Mouse (Mus musculus) hindbrain, embryonic 11.5 days (tissue): ENCODE results near the gene Cfap97d1. TPM values are rescaled to one million over a fixed set of nuclear protein-coding genes. Genes with fewer than 3 reads are reported as not detected.

Source experiments
- ATAC-seq: fragments of 200-750 bp; cut with Nextera tagmentation; 2 replicates; pipeline ENCODE4 v1.8.0; 2017; ENCODE audit warnings: mild to moderate bottlenecking, moderate TSS enrichment, moderate library complexity; ENCODE audit not compliant: low FRiP score
- DNase-seq: peaks from one replicate; pipeline ENCODE4 v3.0.0-alpha.2; 2015; ENCODE audit warnings: low spot score
- H3K27ac ChIP-seq: fragments of 300-500 bp; sonication (generic); 2 replicates; pipeline ENCODE4 v1.5.1; 2014; ENCODE audit warnings: mild to moderate bottlenecking, low read depth, low read length
- H3K27me3 ChIP-seq: fragments of 300-500 bp; sonication (generic); 2 replicates; pipeline ENCODE4 v1.6.1; 2014; ENCODE audit warnings: mild to moderate bottlenecking, low read length, moderate library complexity, mixed read lengths; ENCODE audit not compliant: control insufficient read depth, insufficient read depth
- H3K36me3 ChIP-seq: fragments of 300-500 bp; sonication (generic); 2 replicates; pipeline ENCODE4 v1.6.1; 2014; ENCODE audit warnings: mild to moderate bottlenecking, low read length, moderate library complexity, mixed read lengths; ENCODE audit not compliant: control insufficient read depth, insufficient read depth
- H3K4me1 ChIP-seq: fragments of 300-500 bp; sonication (generic); replicated peaks from 2 replicates; pipeline ENCODE4 v1.6.1; 2014; ENCODE audit warnings: low read length, mixed read lengths; ENCODE audit not compliant: control insufficient read depth, insufficient read depth
- H3K4me2 ChIP-seq: fragments of 300-500 bp; sonication (generic); replicated peaks from 2 replicates; pipeline ENCODE4 v1.6.1; 2014; ENCODE audit warnings: mild to moderate bottlenecking, low read depth, low read length
- H3K4me3 ChIP-seq: fragments of 300-500 bp; sonication (generic); 2 replicates; pipeline ENCODE4 v1.5.1; 2014; ENCODE audit warnings: low read depth, low read length
- H3K9ac ChIP-seq: fragments of 300-500 bp; sonication (generic); 2 replicates; pipeline ENCODE4 v1.6.1; 2014; ENCODE audit warnings: low read depth, low read length
- H3K9me3 ChIP-seq: fragments of 300-500 bp; sonication (generic); 2 replicates; pipeline ENCODE4 v1.6.1; 2016; ENCODE audit warnings: low read length; ENCODE audit not compliant: control insufficient read depth
- WGBS: fragments of 180-500 bp; shearing (Covaris S2); extraction: QIAGEN DNeasy Blood & Tissue Kit; methylation state at CpG from one replicate; pipeline ENCODE4 v1.1.7; 2014; 5-methylcytosine and 5-hydroxymethylcytosine counted together
- polyA plus RNA-seq: library from polyadenylated mRNA; unstranded; fragments of >200 nt; fragmentation: Nextera tagmentation; extraction: Ambion mirVana; gene quantifications from 2 replicates; pipeline ENCODE4 v1.2.1, GENCODE M21; 2014

The Cfap97d1 gene
- polyA plus RNA-seq, 1 experiment from 2014 or later = not detected

- peak within 1 kb of the TSS; percentile 79; the same call in 1 of the 2 replicates for H3K9ac ChIP-seq
- H3K4me1 ChIP-seq = peaks cover 11% of the 10 kb centered on the region
- no peak for ATAC-seq
- H3K27ac ChIP-seq = peak within 1 kb of the TSS; percentile 93
- no peak for DNase-seq
- peak within 1 kb of the TSS; percentile 68 for H3K4me3 ChIP-seq
- H3K9me3 ChIP-seq = no peaks in the 10 kb centered on the region
- peak within 1 kb of the TSS; percentile 92 for H3K4me2 ChIP-seq
- 69% methylated on average over 6 of the region's 6 CpGs for WGBS
- no peaks in the 10 kb centered on the region; the same call in 1 of the 2 replicates for H3K27me3 ChIP-seq
- H3K36me3 ChIP-seq = no peaks in the 10 kb centered on the region
Measured at GRCm38 (mm10) chr11:102028087-102028816, 44.2 kb downstream of the Cfap97d1 start, which contains the start of gene Mpp3. Gene Mpp3 (minus strand): TSS chr11:102028461.

DNA sequence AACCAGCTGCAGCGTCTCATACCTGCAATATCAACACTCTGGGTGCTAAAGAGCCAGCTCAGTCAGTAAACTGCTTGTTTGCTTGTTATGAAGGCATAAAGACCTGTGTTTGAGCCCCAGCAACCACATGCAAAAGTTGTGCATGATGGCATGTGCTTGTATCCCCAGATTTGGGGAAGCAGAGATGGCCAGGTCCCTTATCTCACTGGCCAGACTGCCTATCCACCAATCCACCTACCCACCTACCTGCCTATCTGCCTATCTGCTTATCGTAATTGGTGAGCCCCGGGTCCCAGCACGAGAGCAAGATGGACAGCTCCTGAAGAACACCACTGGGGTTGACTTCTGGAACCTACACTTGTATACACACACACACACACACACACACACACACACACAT is 45.2 kb downstream of the Cfap97d1 start:
- 93% methylated on average over 4 of the region's 4 CpGs for WGBS
- Histone ChIP-seq H3K4me3 (no peak overlapping the region), H3K9ac (no peak overlapping the region), H3K4me2 (no peak overlapping the region), H3K4me1 (peaks cover 11% of the 10 kb centered on the region), H3K36me3 (no peaks in the 10 kb centered on the region), H3K27ac (no peak overlapping the region), H3K27me3 (no peaks in the 10 kb centered on the region; the same call in 1 of the 2 replicates), H3K9me3 (no peaks in the 10 kb centered on the region)
- DNase-seq = no peak
- no peak for ATAC-seq

- DNase-seq = no peak
- Histone ChIP-seq H3K4me2 (no peak overlapping the region), H3K9me3 (no peaks in the 10 kb centered on the region), H3K27me3 (no peaks in the 10 kb centered on the region; the same call in 1 of the 2 replicates), H3K4me3 (no peak overlapping the region), H3K4me1 (peaks cover 11% of the 10 kb centered on the region), H3K9ac (no peak overlapping the region), H3K27ac (no peak overlapping the region), H3K36me3 (no peaks in the 10 kb centered on the region)
- 32% methylated on average over 7 of the region's 7 CpGs for WGBS
- no peak for ATAC-seq
Measured at GRCm38 (mm10) chr11:102029966-102030365, 45.9 kb downstream of the Cfap97d1 start.

DNA sequence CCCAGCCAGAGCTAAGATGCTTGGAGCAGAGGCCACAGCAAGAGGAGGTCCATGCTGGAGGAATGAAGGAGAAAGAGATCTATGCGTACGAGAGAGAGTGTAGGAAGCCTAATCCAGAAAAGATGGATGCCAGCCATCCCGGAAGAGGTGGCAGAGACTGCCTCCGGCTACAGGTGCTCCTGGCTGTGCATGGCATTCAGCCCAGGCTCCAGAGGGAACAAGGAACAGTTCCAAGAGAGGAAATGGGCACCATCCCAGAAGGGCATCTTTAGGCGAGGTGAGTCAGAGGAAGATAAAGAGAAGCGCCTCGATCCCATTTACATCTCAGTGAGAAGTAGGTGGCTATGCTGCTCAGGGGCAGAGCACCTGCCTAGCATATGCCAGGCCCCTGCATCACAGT is 47.1 kb downstream of the Cfap97d1 start:
- H3K27ac ChIP-seq = no peak overlapping the region
- WGBS = 86% methylated on average over 7 of the region's 7 CpGs
- no peak overlapping the region for H3K4me3 ChIP-seq
- no peaks in the 10 kb centered on the region for H3K36me3 ChIP-seq
- ATAC-seq = no peak
- H3K9me3 ChIP-seq = no peaks in the 10 kb centered on the region
- no peaks in the 10 kb centered on the region for H3K27me3 ChIP-seq
- no peak overlapping the region for H3K9ac ChIP-seq
- H3K4me2 ChIP-seq = no peak overlapping the region
- no peak for DNase-seq
- peaks cover 4% of the 10 kb centered on the region; the same call in 1 of the 2 replicates for H3K4me1 ChIP-seq

- H3K27me3 ChIP-seq = no peaks in the 10 kb centered on the region
- DNase-seq (no peak), ATAC-seq (no peak)
- no peak overlapping the region for H3K4me2 ChIP-seq
- no peaks in the 10 kb centered on the region for H3K9me3 ChIP-seq
- WGBS = 92% methylated on average over 12 of the region's 12 CpGs
- H3K4me3 ChIP-seq = no peak overlapping the region
- no peaks in the 10 kb centered on the region for H3K4me1 ChIP-seq
- no peaks in the 10 kb centered on the region for H3K36me3 ChIP-seq
- H3K27ac ChIP-seq = no peak overlapping the region
- H3K9ac ChIP-seq = no peak overlapping the region
Measured at GRCm38 (mm10) chr11:102033055-102033591, 49.0 kb downstream of the Cfap97d1 start.

DNA sequence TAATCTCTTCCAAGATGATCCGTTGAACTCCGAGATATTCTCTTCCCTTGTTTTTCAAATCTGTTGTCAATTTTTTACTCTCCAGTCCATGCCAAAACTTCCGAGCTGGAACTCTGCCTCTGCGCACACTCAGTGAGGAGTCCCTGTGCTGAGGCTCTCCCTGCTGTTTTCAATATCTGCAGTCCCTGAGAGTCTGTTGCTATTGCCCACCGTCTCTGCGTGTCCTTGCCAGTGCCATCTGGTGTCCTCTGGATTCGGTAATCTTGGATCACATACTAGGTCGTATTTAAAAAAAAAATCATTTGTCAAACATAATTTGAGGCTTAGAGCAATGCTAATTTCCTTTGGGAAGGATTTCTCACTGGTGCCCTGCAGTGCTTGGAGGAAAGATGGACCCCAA is 50.8 kb downstream of the Cfap97d1 start:
- Histone ChIP-seq H3K27ac (no peak overlapping the region), H3K4me2 (no peak overlapping the region), H3K27me3 (no peaks in the 10 kb centered on the region), H3K4me3 (no peak overlapping the region), H3K4me1 (no peaks in the 10 kb centered on the region), H3K9ac (no peak overlapping the region), H3K36me3 (no peaks in the 10 kb centered on the region), H3K9me3 (no peaks in the 10 kb centered on the region)
- DNase-seq (no peak), ATAC-seq (no peak)
- 75% methylated on average over 8 of the region's 8 CpGs for WGBS

DNA sequence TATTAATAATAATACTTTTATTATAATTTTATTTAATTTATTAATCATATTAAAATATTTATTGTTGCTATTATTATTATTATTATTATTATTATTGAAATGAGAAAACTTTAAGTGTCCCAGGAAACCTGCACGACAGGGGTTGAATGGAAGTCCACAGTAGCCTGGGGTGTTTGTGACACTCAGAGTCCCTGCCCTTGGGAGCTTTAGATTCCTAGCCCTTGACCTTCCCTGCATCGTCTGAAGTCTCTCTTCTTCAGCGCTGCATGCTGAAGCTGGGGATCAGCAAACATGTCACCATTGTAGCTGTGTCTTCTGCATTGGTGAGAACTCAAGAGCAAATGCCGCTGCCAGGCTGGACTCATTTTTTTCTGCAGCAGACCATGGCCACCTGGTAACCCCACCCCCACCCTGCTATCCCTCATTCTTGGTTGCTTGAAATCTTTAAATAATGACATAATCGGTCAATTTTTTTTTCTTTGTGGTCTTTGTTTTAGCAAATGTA is 51.4 kb downstream of the Cfap97d1 start:
- no peak overlapping the region for H3K4me3 ChIP-seq
- ATAC-seq (no peak), DNase-seq (no peak)
- H3K9me3 ChIP-seq = no peaks in the 10 kb centered on the region
- H3K4me1 ChIP-seq = no peaks in the 10 kb centered on the region
- H3K27me3 ChIP-seq = no peaks in the 10 kb centered on the region
- H3K27ac ChIP-seq = no peak overlapping the region
- WGBS = 74% methylated on average over 5 of the region's 5 CpGs
- H3K4me2 ChIP-seq = no peak overlapping the region
- no peak overlapping the region for H3K9ac ChIP-seq
- H3K36me3 ChIP-seq = no peaks in the 10 kb centered on the region

DNA sequence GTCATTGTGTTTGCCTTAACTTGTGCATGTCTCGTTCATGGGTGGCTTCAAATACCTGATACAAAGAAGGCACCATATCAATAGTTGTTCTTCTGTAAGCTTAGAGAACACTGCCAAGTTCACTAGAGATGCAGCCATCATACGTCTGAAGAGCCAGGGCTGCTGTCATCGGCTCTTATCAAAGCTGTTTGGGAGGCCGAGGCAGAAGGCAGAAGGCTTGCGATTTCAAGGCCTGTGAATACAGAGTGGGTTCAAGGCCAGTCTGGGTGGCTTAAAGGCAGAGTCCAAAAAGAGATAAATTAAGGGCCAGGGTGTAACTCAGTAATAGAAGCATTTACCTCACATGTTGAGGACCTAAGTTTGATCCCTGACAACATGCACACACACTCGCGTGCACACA is 52.3 kb downstream of the Cfap97d1 start:
- H3K9ac ChIP-seq = no peak overlapping the region
- H3K4me1 ChIP-seq = no peaks in the 10 kb centered on the region
- WGBS = 87% methylated on average over 7 of the region's 7 CpGs
- no peak overlapping the region for H3K4me2 ChIP-seq
- H3K27me3 ChIP-seq = no peaks in the 10 kb centered on the region
- no peak overlapping the region for H3K4me3 ChIP-seq
- DNase-seq (no peak), ATAC-seq (no peak)
- no peaks in the 10 kb centered on the region for H3K9me3 ChIP-seq
- H3K36me3 ChIP-seq = no peaks in the 10 kb centered on the region
- no peak overlapping the region for H3K27ac ChIP-seq

DNA sequence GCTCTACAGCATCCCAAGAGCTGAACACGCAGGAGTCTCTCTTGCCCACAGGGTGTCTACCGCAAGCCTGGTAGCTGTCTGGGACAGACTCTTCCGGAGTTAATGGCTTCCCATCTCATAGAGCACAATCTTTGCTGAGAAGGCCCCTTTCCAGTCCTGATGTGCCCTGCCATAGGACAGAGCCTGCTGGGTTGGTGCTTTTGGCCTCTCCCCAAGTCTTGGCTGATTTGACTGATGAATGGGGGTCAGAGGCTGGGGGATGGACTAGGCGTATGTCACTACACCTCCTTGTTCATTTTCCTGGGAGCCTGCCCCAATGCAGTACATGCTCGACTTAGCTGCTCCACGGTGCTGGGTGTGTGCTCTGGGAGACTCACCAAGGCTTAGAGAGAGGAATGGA is 53.7 kb downstream of the Cfap97d1 start:
- Histone ChIP-seq H3K27me3 (no peaks in the 10 kb centered on the region), H3K9ac (no peak overlapping the region), H3K4me2 (no peak overlapping the region), H3K27ac (no peak overlapping the region), H3K4me1 (no peaks in the 10 kb centered on the region), H3K4me3 (no peak overlapping the region), H3K9me3 (no peaks in the 10 kb centered on the region), H3K36me3 (no peaks in the 10 kb centered on the region)
- WGBS = 75% methylated on average over 6 of the region's 6 CpGs
- DNase-seq (no peak), ATAC-seq (no peak)
